Mouse (Mus musculus): ENCODE measurements around the gene Ppp4r4. TPM values are rescaled to one million over a fixed set of nuclear protein-coding genes. Genes with fewer than 3 reads are reported as not detected.
A peak's percentile ranks its signal among the peaks of the same experiment; 100 is the strongest.

Ppp4r4 gene
- polyA plus RNA-seq, 1 experiment from 2014 or later, result 2.6 TPM

DNA sequence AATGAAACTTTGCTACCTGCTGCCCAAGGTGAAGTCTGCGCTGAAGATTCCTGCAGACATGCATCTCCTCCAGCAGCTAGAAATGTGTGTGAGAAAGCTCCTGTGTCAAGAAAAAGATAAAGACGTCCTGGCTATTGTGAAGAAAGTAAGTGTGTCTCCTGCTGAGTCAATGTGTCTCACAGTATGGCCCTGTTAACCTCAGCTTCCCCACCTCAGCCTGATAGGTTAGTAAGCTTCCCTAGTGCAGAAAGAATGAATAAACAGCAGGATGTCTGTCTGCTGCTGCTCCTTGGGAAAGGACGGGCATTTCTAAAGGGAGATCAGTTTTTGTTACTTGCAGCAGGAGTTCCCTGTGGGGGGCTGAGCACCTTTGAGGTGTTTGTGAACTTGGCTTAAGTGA, 68.3 kb downstream of the Ppp4r4 start:
- no peak overlapping the region for H3K27ac ChIP-seq (replicated peaks)
- H3K9me3 ChIP-seq (replicated peaks), result no peaks in the 10 kb centered on the region
- H3K27me3 ChIP-seq (ENCODE audit: low read depth, poor library complexity, severe bottlenecking), result no peaks in the 10 kb centered on the region
- no peak for DNase-seq (ENCODE audit: low spot score)
- WGBS, result 13% methylated on average over 3 of the region's 3 CpGs
- peaks cover 13% of the 10 kb centered on the region for H3K4me1 ChIP-seq
- no peak overlapping the region for H3K4me3 ChIP-seq
- no peaks in the 10 kb centered on the region for H3K36me3 ChIP-seq

DNA sequence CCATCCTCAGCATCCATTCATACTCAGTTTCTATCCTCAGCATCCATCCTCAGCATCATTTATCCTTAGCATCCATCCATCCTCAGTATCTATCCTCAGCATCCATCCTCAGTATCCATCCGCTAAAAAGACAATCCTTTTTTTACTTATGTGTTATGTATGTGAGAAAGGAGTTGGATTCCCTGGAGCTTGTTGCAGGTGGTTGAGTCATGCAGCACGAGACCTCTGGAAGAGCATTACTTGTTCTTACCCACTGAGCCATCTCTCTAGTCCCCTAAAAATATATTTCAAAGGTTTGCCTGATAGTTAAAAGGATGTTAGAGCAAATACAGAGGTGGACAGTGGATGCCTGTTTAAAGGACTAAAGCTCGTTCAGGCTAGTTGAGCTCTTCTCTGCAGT, 69.8 kb downstream of the Ppp4r4 start:
- Histone ChIP-seq H3K36me3 (no peaks in the 10 kb centered on the region), H3K9me3 (replicated peaks) (no peaks in the 10 kb centered on the region), H3K27me3 (ENCODE audit: low read depth, poor library complexity, severe bottlenecking) (no peaks in the 10 kb centered on the region), H3K4me1 (peaks cover 13% of the 10 kb centered on the region), H3K27ac (replicated peaks) (no peak overlapping the region), H3K4me3 (no peak overlapping the region)
- 78% methylated on average over 3 of the region's 3 CpGs for WGBS
- no peak for DNase-seq (ENCODE audit: low spot score)

DNA sequence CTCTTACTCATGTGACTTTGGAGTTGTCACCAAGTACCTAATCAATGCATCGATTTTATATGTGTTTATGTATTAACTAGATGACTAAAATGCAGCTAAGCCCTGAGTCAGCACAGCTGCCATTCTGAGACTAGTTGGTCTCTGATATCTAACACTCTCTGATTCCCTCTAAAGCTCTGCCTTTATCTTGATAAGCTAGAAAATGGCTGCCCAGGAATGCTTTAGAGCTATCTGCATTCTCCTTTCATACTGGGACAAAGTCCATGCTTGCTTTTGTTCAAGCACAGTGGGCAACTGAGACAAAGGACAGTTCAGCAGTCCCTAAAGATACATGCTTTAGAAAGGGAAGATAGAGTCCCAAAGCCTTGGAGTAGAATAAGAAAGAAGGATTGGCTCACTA, 83.1 kb downstream of the Ppp4r4 start:
- 86% methylated on average over 1 of the region's 1 CpGs for whole genome bisulfite sequencing
- no peak overlapping the region for H3K27ac ChIP-seq (replicated peaks)
- no peak for DNase-seq (ENCODE audit: low spot score)
- no peaks in the 10 kb centered on the region for H3K4me1 ChIP-seq
- peaks cover 8% of the 10 kb centered on the region; the same call in 1 of the 2 replicates for H3K36me3 ChIP-seq
- no peaks in the 10 kb centered on the region for H3K9me3 ChIP-seq (replicated peaks)
- H3K27me3 ChIP-seq (ENCODE audit: low read depth, poor library complexity, severe bottlenecking), result no peaks in the 10 kb centered on the region
- no peak overlapping the region for H3K4me3 ChIP-seq

DNA sequence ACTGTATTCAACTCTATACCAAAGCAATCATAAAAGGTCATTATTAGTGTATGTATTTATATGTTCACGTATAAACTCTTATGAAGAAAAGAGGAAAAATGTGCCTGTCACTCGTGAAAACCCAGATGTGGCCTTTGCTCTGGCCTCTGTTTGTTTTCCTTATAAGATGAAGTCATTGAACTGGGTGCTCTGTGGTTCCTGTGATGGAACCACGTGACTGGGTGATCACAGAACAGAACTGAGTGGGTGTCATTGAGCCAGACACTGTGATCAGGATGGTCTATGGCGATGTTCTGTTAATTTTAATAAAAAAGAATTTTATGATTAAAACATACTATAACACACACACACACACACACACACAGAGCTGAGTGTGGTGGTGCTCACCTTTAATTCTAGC, 83.7 kb downstream of the Ppp4r4 start:
- H3K4me3 ChIP-seq, result no peak overlapping the region
- WGBS, result 86% methylated on average over 4 of the region's 4 CpGs
- no peak overlapping the region for H3K27ac ChIP-seq (replicated peaks)
- H3K9me3 ChIP-seq (replicated peaks), result no peaks in the 10 kb centered on the region
- H3K36me3 ChIP-seq, result 0 out of 2 replicates have a peak, but pooled peaks cover 5% of the 10 kb centered on the region
- no peak for DNase-seq (ENCODE audit: low spot score)
- H3K27me3 ChIP-seq (ENCODE audit: low read depth, poor library complexity, severe bottlenecking), result no peaks in the 10 kb centered on the region
- no peaks in the 10 kb centered on the region for H3K4me1 ChIP-seq

DNA sequence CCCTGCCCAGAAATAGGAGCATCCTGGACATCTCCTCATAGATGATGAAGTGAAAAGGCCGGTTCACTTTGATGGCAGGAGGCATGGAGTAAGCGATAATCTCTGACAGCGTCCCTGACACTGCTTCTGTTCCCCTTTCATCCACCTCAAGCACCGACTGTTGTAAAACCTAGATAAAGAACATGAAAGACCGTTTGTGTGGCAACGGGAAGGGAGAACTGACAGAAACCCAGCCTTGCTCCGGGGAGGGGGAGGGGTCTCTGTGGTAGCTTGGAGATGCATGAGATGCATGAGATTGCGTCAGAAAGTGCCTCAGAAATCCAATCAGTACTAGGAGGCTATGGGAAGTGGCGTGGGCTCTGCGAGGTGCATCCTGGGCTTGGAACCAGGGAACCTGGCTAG, 84.8 kb downstream of the Ppp4r4 start:
- H3K27me3 ChIP-seq (ENCODE audit: low read depth, poor library complexity, severe bottlenecking), result no peaks in the 10 kb centered on the region
- no peak for DNase-seq (ENCODE audit: low spot score)

DNA sequence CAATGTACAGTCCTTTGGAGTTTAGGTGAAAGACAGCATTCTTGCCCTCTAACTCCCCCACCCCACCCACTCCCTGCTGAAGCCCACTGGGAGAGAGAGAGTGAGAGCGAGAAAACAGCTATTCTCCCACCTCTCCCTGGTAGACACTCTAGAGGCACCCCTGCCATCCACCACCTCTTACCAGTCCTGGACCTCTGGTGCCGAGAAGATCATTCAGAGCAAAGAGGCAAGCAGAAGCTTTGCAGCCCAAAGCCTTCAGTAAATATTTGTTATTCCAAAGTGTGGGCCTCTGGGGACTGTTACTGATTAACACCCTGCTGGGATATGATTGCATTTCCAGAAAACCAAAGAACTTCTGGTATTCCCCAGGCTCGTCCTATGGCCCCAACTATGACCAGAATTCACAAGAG, 99.1 kb downstream of the Ppp4r4 start, which contains the start of gene Serpina10:
Gene Serpina10 (minus strand): TSS at position 242 of the 410 bp plus-strand sequence.
- H3K27ac ChIP-seq (replicated peaks), result no peak within 1 kb of the TSS
- no peaks in the 10 kb centered on the region for H3K27me3 ChIP-seq (ENCODE audit: low read depth, poor library complexity, severe bottlenecking)
- no peak for DNase-seq (ENCODE audit: low spot score)
- H3K4me1 ChIP-seq, result no peaks in the 10 kb centered on the region
- 77% methylated on average over 3 of the region's 3 CpGs for WGBS
- no peak within 1 kb of the TSS for H3K4me3 ChIP-seq
- no peaks in the 10 kb centered on the region for H3K9me3 ChIP-seq (replicated peaks)
- H3K36me3 ChIP-seq, result no peaks in the 10 kb centered on the region

More for the DNA sequence above, 84.8 kb downstream of the Ppp4r4 start:
- no peaks in the 10 kb centered on the region for H3K9me3 ChIP-seq (replicated peaks)
- H3K4me3 ChIP-seq, result no peak overlapping the region
- H3K36me3 ChIP-seq, result 0 out of 2 replicates have a peak, but pooled peaks cover 5% of the 10 kb centered on the region
- 90% methylated on average over 10 of the region's 10 CpGs for WGBS
- no peak overlapping the region for H3K27ac ChIP-seq (replicated peaks)
- no peaks in the 10 kb centered on the region for H3K4me1 ChIP-seq

DNA sequence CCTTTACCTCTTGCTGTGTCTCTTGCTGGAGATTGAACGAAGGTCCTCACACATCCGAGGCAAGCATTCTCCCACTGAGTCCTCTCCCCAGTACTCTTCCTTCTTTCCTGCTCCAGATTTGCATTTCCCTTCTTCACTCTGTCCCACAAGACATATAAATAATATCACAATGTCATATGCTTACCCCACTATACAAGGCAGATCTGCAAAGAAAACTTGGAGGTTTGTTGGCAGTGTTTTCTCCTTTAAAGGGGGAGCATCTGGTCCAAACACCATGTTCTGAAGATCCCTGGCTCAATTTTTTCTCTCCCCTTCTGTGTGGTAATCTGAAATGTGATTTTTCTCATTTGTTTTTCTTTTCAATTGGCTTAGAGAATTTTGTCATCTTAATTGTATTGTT, 102.3 kb downstream of the Ppp4r4 start:
- H3K4me3 ChIP-seq, result no peak overlapping the region
- 82% methylated on average over 2 of the region's 2 CpGs for WGBS
- H3K4me1 ChIP-seq, result no peaks in the 10 kb centered on the region
- no peak overlapping the region for H3K27ac ChIP-seq (replicated peaks)
- H3K36me3 ChIP-seq, result no peaks in the 10 kb centered on the region
- H3K9me3 ChIP-seq (replicated peaks), result no peaks in the 10 kb centered on the region
- no peaks in the 10 kb centered on the region for H3K27me3 ChIP-seq (ENCODE audit: low read depth, poor library complexity, severe bottlenecking)
- no peak for DNase-seq (ENCODE audit: low spot score)

DNA sequence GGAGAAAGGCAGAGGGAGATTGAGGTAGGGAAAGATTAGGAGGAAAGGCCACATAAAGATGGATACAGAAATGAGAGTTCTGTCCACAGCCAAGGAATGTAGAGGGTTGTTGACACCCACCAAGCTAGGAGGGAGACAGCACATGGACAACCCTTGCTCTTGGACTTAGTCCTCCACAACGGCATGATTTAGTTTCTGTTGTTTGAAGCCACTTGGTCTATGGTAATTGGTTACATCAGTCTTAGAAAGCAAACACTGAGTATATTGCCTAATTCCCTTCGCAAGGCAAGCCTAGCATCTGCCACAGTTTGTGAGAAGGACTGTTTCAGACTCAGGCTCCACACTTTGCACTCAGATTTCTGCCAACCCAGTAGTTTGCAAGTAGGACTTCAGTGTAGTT, 103.8 kb downstream of the Ppp4r4 start:
- WGBS, result 85% methylated on average over 2 of the region's 2 CpGs
- no peak for DNase-seq (ENCODE audit: low spot score)

DNA sequence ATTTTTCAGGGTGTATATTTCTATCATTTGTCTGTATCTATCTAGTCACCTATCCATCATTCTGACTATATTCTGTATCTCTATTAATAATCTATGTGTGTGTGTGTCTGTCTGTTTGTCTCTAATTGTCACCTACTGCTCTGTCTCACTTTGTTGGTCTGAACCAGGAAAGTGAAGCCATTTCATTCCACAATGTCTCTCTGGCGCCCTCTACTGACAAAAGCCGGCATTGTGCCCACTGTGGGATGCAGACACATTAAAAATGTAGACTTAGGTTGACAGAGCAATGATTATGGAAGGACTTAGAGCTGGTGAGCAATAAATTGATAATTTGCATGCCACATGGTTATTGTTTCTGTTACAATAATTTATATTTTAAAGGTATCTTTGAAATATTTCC, 111.3 kb downstream of the Ppp4r4 start:
- WGBS, result 0% methylated on average over 2 of the region's 2 CpGs
- Histone ChIP-seq H3K27ac (replicated peaks) (no peak overlapping the region), H3K9me3 (replicated peaks) (no peaks in the 10 kb centered on the region), H3K4me1 (no peaks in the 10 kb centered on the region), H3K36me3 (no peaks in the 10 kb centered on the region), H3K27me3 (ENCODE audit: low read depth, poor library complexity, severe bottlenecking) (no peaks in the 10 kb centered on the region), H3K4me3 (no peak overlapping the region)
- peak; percentile 81 for DNase-seq (ENCODE audit: low spot score)

More for the DNA sequence above, 103.8 kb downstream of the Ppp4r4 start:
- Histone ChIP-seq H3K36me3 (no peaks in the 10 kb centered on the region), H3K4me3 (no peak overlapping the region), H3K27me3 (ENCODE audit: low read depth, poor library complexity, severe bottlenecking) (no peaks in the 10 kb centered on the region), H3K27ac (replicated peaks) (no peak overlapping the region), H3K4me1 (no peaks in the 10 kb centered on the region), H3K9me3 (replicated peaks) (no peaks in the 10 kb centered on the region)

DNA sequence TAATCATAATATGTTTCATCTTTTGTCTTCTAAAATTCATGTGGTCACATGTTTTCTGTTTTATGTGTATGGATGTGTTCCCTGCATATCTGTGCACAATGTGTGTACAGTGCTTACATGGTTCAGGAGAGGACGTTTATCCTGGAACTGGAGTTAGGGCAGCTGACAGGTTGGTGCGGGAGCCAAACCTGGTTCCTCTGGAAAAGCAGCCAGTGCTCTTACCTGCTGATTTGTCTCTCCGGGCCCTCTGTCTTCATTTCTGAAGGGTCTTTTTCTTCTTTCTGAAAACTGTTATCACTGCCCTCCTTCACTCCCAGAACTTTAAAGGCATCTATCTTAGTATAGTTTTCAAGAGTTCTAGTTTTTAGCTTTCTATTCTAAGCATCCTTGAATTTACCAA, 111.7 kb downstream of the Ppp4r4 start:
- no peaks in the 10 kb centered on the region for H3K9me3 ChIP-seq (replicated peaks)
- H3K4me1 ChIP-seq, result no peaks in the 10 kb centered on the region
- no peaks in the 10 kb centered on the region for H3K36me3 ChIP-seq
- WGBS, result 78% methylated on average over 3 of the region's 3 CpGs
- H3K27me3 ChIP-seq (ENCODE audit: low read depth, poor library complexity, severe bottlenecking), result no peaks in the 10 kb centered on the region
- no peak overlapping the region for H3K4me3 ChIP-seq
- DNase-seq (ENCODE audit: low spot score), result no peak
- H3K27ac ChIP-seq (replicated peaks), result no peak overlapping the region

DNA sequence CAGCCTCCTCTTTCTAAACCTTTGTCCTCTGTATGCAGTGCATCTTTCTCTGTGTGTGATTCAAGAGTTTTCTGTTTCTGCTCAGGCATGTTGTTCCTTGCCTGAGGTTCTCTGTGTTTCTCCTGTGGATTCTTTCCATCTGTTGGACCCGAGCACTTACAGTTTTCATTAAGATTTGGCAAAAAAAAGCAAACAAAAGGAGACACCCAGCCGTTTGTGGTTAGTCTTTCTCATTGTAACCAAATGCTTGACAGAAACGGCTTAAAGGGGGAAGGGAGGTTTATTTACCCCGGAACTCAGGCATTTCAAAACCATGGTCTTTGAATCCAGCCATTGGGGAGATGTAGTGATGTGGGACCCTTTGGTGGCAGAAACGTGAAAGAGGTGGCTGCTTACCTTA, 112.5 kb downstream of the Ppp4r4 start:
- no peak for DNase-seq (ENCODE audit: low spot score)
- Histone ChIP-seq H3K9me3 (replicated peaks) (no peaks in the 10 kb centered on the region), H3K36me3 (no peaks in the 10 kb centered on the region), H3K4me1 (no peaks in the 10 kb centered on the region), H3K4me3 (no peak overlapping the region), H3K27ac (replicated peaks) (no peak overlapping the region), H3K27me3 (ENCODE audit: low read depth, poor library complexity, severe bottlenecking) (no peaks in the 10 kb centered on the region)
- 43% methylated on average over 5 of the region's 5 CpGs for WGBS

DNA sequence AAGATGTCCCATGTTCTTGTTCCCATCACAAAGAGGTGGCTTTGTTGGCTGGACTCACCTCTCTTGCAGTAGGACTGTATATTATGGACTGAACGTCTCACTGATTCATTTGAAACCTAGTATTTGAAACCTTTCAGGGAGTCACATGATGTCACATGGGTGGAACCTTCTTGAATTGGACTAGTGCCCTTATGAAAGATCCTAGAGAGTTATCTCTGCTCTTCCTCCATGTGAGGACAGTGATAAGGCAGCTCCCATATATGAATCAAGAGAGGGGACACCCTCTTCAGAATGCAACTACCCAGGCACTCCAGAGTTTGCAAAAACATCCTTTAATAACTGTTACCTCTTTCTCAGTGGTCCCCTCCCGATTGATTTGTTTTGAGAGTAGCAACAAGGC, 114.2 kb downstream of the Ppp4r4 start:
- Histone ChIP-seq H3K9me3 (replicated peaks) (no peaks in the 10 kb centered on the region), H3K27ac (replicated peaks) (no peak overlapping the region), H3K36me3 (no peaks in the 10 kb centered on the region), H3K27me3 (ENCODE audit: low read depth, poor library complexity, severe bottlenecking) (no peaks in the 10 kb centered on the region), H3K4me3 (no peak overlapping the region), H3K4me1 (no peaks in the 10 kb centered on the region)
- 78% methylated on average over 2 of the region's 2 CpGs for WGBS
- no peak for DNase-seq (ENCODE audit: low spot score)

DNA sequence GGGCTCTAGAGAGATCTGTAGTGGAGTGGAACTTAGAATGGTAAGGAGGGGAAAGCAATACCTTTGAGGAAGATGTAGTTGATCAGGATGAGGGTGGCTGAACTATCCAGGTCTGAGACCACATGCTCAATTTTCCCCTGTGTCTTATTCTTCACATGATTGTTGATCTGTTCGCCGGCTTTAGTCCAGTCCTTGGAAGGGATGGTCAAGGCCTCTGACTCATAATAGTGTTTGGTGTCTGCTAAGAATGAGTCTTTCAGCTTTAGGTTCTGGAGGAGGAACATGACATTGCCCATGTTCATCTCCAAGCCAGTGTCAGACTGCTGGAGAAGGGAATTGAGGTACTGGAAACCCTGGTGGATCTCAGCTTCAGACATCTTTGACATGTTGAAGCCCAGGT, 121.8 kb downstream of the Ppp4r4 start:
- H3K4me1 ChIP-seq, result no peaks in the 10 kb centered on the region
- no peaks in the 10 kb centered on the region for H3K27me3 ChIP-seq (ENCODE audit: low read depth, poor library complexity, severe bottlenecking)
- WGBS, result 87% methylated on average over 2 of the region's 2 CpGs

More for the DNA sequence above, 121.8 kb downstream of the Ppp4r4 start:
- no peak overlapping the region for H3K4me3 ChIP-seq
- H3K27ac ChIP-seq (replicated peaks), result no peak overlapping the region
- H3K9me3 ChIP-seq (replicated peaks), result no peaks in the 10 kb centered on the region
- no peaks in the 10 kb centered on the region for H3K36me3 ChIP-seq
- DNase-seq (ENCODE audit: low spot score), result no peak
